Comparison of ENCODE assay signal across 12 mouse cellular contexts in genomic region chr5:133821273-133821672, GRCm38 (mm10).
DNase-seq lines count a peak whose midpoint lies in the region; ATAC-seq lines count a peak whose summit lies in the region.
"Had no signal": no experiment of that assay in that cellular context is flagged by ENCODE, and none has a peak within 500 bp of the region (broad histone marks: within the 10 kb centered on the region; RNA-seq: fewer than 3 reads in every experiment).

No protein-coding gene starts in this region.

- no peak overlapping the region for H3K4me2 ChIP-seq in neural tube, embryonic 13.5 days
- no peak overlapping the region for H3K4me2 ChIP-seq in neural tube, embryonic 15.5 days
- H3K4me2 ChIP-seq in forebrain, embryonic 13.5 days: no peak overlapping the region
- H3K4me2 ChIP-seq: lung, embryonic 14.5 days had no signal

- H3K27ac ChIP-seq in neural tube, embryonic 13.5 days (replicated peaks): no peak overlapping the region
- H3K27ac ChIP-seq in neural tube, embryonic 15.5 days (replicated peaks): no peak overlapping the region
- H3K27ac ChIP-seq in forebrain, embryonic 13.5 days: peak overlapping the region; percentile 90
- peak overlapping the region; percentile 85 for H3K27ac ChIP-seq in limb, embryonic 10.5 days
- H3K27ac ChIP-seq: left cerebral cortex, adult 2 months had no signal

- ATAC-seq in neural tube, embryonic 13.5 days (ENCODE audit: low read depth): peak; percentile 53; the same call in 1 of the 2 replicates
- no peak for ATAC-seq in neural tube, embryonic 15.5 days (ENCODE audit: low FRiP score)
- ATAC-seq in forebrain, embryonic 13.5 days: peak; percentile 93

- H3K9me3 ChIP-seq in neural tube, embryonic 13.5 days: no peaks in the 10 kb centered on the region
- no peaks in the 10 kb centered on the region for H3K9me3 ChIP-seq in neural tube, embryonic 15.5 days (replicated peaks)
- H3K9me3 ChIP-seq in forebrain, embryonic 13.5 days (replicated peaks): no peaks in the 10 kb centered on the region
- H3K9me3 ChIP-seq in limb, embryonic 10.5 days (replicated peaks): no peaks in the 10 kb centered on the region

- 24% methylated on average over 3 of the region's 3 CpGs for WGBS in neural tube, embryonic 13.5 days
- 29% methylated on average over 3 of the region's 3 CpGs for WGBS in neural tube, embryonic 15.5 days
- 8% methylated on average over 3 of the region's 3 CpGs for WGBS in forebrain, embryonic 13.5 days
- 25% methylated on average over 3 of the region's 3 CpGs for WGBS in limb, embryonic 10.5 days

- H3K4me1 ChIP-seq in neural tube, embryonic 13.5 days (replicated peaks): peaks cover 28% of the 10 kb centered on the region
- peaks cover 18% of the 10 kb centered on the region for H3K4me1 ChIP-seq in neural tube, embryonic 15.5 days
- peaks cover 42% of the 10 kb centered on the region for H3K4me1 ChIP-seq in forebrain, embryonic 13.5 days
- peaks cover 42% of the 10 kb centered on the region for H3K4me1 ChIP-seq in limb, embryonic 10.5 days

- no peak overlapping the region for H3K4me3 ChIP-seq in neural tube, embryonic 13.5 days
- no peak overlapping the region for H3K4me3 ChIP-seq in neural tube, embryonic 15.5 days (replicated peaks)
- no peak overlapping the region for H3K4me3 ChIP-seq in forebrain, embryonic 13.5 days
- H3K4me3 ChIP-seq in limb, embryonic 10.5 days: no peak overlapping the region
- H3K4me3 ChIP-seq: left cerebral cortex, adult 2 months had no signal

- peak; percentile 54 for DNase-seq in limb, embryonic 10.5 days (ENCODE audit: low spot score)
- DNase-seq in lung, adult 18-20 months: no peak
- DNase-seq in urinary bladder, postnatal 25 days (ENCODE audit: low spot score): no peak
- DNase-seq in heart, adult 18-20 months: no peak
- DNase-seq in lung, postnatal 4 days: no peak
- DNase-seq: kidney, adult 11 months; lung, embryonic 14.5 days had no signal

- no peak overlapping the region for H3K9ac ChIP-seq in neural tube, embryonic 13.5 days
- H3K9ac ChIP-seq in neural tube, embryonic 15.5 days (replicated peaks): no peak overlapping the region
- no peak overlapping the region for H3K9ac ChIP-seq in forebrain, embryonic 13.5 days
- H3K9ac ChIP-seq: lung, embryonic 14.5 days had no signal

- no peaks in the 10 kb centered on the region for H3K36me3 ChIP-seq in neural tube, embryonic 13.5 days
- no peaks in the 10 kb centered on the region for H3K36me3 ChIP-seq in neural tube, embryonic 15.5 days
- H3K36me3 ChIP-seq in forebrain, embryonic 13.5 days (ENCODE audit: poor library complexity, severe bottlenecking): no peaks in the 10 kb centered on the region
- H3K36me3 ChIP-seq in limb, embryonic 10.5 days: no peaks in the 10 kb centered on the region

- H3K27me3 ChIP-seq in neural tube, embryonic 13.5 days: no peaks in the 10 kb centered on the region
- H3K27me3 ChIP-seq in neural tube, embryonic 15.5 days (replicated peaks): no peaks in the 10 kb centered on the region
- no peaks in the 10 kb centered on the region for H3K27me3 ChIP-seq in forebrain, embryonic 13.5 days
- H3K27me3 ChIP-seq in limb, embryonic 10.5 days (ENCODE audit: low read depth, poor library complexity, severe bottlenecking): no peaks in the 10 kb centered on the region
- H3K27me3 ChIP-seq: CH12.LX had no signal

Comparison
In these comparisons a context has a peak if more than half of its experiments do, and no peak if none do; other contexts are left out.
1. H3K27ac ChIP-seq: peak in forebrain, embryonic 13.5 days (single experiment) and limb, embryonic 10.5 days (single experiment); none in neural tube, embryonic 13.5 days (single experiment) and neural tube, embryonic 15.5 days (single experiment).